Mouse (Mus musculus) forebrain, embryonic 16.5 days (tissue): ENCODE measurements at regions not wholly inside any gene's neighbourhood (a gene's known extent, or its start where the extent isn't known, plus 50 kb on each side); places are given as distances from the start of the nearest gene placed in this dataset.

Source experiments
- ATAC-seq: fragments of 200-750 bp; cut with Nextera tagmentation; 2 replicates; pipeline ENCODE4 v1.8.0; 2017; ENCODE audit warnings: mild to moderate bottlenecking, moderate library complexity
- H3K27ac ChIP-seq: fragments of 300-500 bp; sonication (generic); 2 replicates; pipeline ENCODE4 v1.5.1; 2014; ENCODE audit warnings: low read length, control low read depth
- H3K27me3 ChIP-seq: fragments of 300-500 bp; sonication (generic); replicated peaks from 2 replicates; pipeline ENCODE4 v1.6.1; 2014; ENCODE audit warnings: low read length; ENCODE audit not compliant: control insufficient read depth, insufficient read depth
- H3K36me3 ChIP-seq: fragments of 300-500 bp; sonication (generic); 2 replicates; pipeline ENCODE4 v1.6.1; 2014; ENCODE audit not compliant: control insufficient read depth, insufficient read depth
- H3K4me1 ChIP-seq: fragments of 300-500 bp; sonication (generic); replicated peaks from 2 replicates; pipeline ENCODE4 v1.6.1; 2014; ENCODE audit warnings: low read length; ENCODE audit not compliant: control insufficient read depth, insufficient read depth
- H3K4me2 ChIP-seq: fragments of 300-500 bp; sonication (generic); 2 replicates; pipeline ENCODE4 v1.6.1; 2014; ENCODE audit warnings: mild to moderate bottlenecking, low read length, control low read depth
- H3K4me3 ChIP-seq: fragments of 300-500 bp; sonication (generic); replicated peaks from 2 replicates; pipeline ENCODE4 v1.5.1; 2014; ENCODE audit warnings: mild to moderate bottlenecking, low read length, control low read depth
- H3K9ac ChIP-seq: fragments of 300-500 bp; sonication (generic); replicated peaks from 2 replicates; pipeline ENCODE4 v1.6.1; 2014; ENCODE audit warnings: low read depth, low read length, control low read depth
- H3K9me3 ChIP-seq: fragments of 300-500 bp; sonication (generic); 2 replicates; pipeline ENCODE4 v1.6.1; 2016; ENCODE audit warnings: low read length; ENCODE audit not compliant: control insufficient read depth
- WGBS: fragments of 180-500 bp; shearing (Covaris S2); extraction: QIAGEN DNeasy Blood & Tissue Kit; methylation state at CpG from one replicate; pipeline ENCODE4 v1.1.7; 2014; 5-methylcytosine and 5-hydroxymethylcytosine counted together

- 76% methylated on average over 4 of the region's 4 CpGs for WGBS
- no peak overlapping the region for H3K27ac ChIP-seq
- no peak overlapping the region for H3K4me3 ChIP-seq
- H3K27me3 ChIP-seq: no peaks in the 10 kb centered on the region
- no peaks in the 10 kb centered on the region for H3K9me3 ChIP-seq
- H3K36me3 ChIP-seq: no peaks in the 10 kb centered on the region
- ATAC-seq: no peak
- no peak overlapping the region for H3K4me2 ChIP-seq
- peaks cover 3% of the 10 kb centered on the region for H3K4me1 ChIP-seq
- no peak overlapping the region for H3K9ac ChIP-seq
Observed at GRCm38 (mm10) chr9:60962086-60962485, 167.7 kb downstream of the Uaca start.

GRCm38 (mm10) chr9:60965641-60966040, 171.3 kb downstream of the Uaca start:
- 83% methylated on average over 1 of the region's 1 CpGs for WGBS
- H3K27me3 ChIP-seq: no peaks in the 10 kb centered on the region
- no peak overlapping the region for H3K4me3 ChIP-seq
- ATAC-seq: no peak
- H3K36me3 ChIP-seq: no peaks in the 10 kb centered on the region
- no peak overlapping the region for H3K9ac ChIP-seq
- H3K4me1 ChIP-seq: peaks cover 10% of the 10 kb centered on the region
- H3K4me2 ChIP-seq: no peak overlapping the region
- no peaks in the 10 kb centered on the region for H3K9me3 ChIP-seq
- H3K27ac ChIP-seq: no peak overlapping the region

GRCm38 (mm10) chr9:60968281-60969031, 174.1 kb downstream of the Uaca start:
- Histone ChIP-seq H3K4me3 (no peak overlapping the region), H3K4me2 (no peak overlapping the region), H3K36me3 (no peaks in the 10 kb centered on the region), H3K27ac (peak overlapping the region; percentile 50), H3K27me3 (no peaks in the 10 kb centered on the region), H3K9ac (no peak overlapping the region), H3K4me1 (peaks cover 13% of the 10 kb centered on the region), H3K9me3 (no peaks in the 10 kb centered on the region)
- ATAC-seq: peak; percentile 75
- WGBS: 27% methylated on average over 4 of the region's 4 CpGs

- ATAC-seq: no peak
- H3K27me3 ChIP-seq: no peaks in the 10 kb centered on the region
- H3K4me3 ChIP-seq: no peak overlapping the region
- no peaks in the 10 kb centered on the region for H3K36me3 ChIP-seq
- no peak overlapping the region for H3K9ac ChIP-seq
- H3K4me2 ChIP-seq: no peak overlapping the region
- H3K9me3 ChIP-seq: no peaks in the 10 kb centered on the region
- H3K27ac ChIP-seq: no peak overlapping the region
- WGBS: 61% methylated on average over 9 of the region's 9 CpGs
- H3K4me1 ChIP-seq: peaks cover 13% of the 10 kb centered on the region
Observed at GRCm38 (mm10) chr9:60972201-60972910, 178.0 kb downstream of the Uaca start.

- H3K36me3 ChIP-seq: no peaks in the 10 kb centered on the region
- no peak overlapping the region for H3K4me3 ChIP-seq
- no peak overlapping the region for H3K9ac ChIP-seq
- H3K4me1 ChIP-seq: 0 out of 2 replicates have a peak, but pooled peaks cover 3% of the 10 kb centered on the region
- no peak overlapping the region for H3K4me2 ChIP-seq
- no peak for ATAC-seq
- no peaks in the 10 kb centered on the region for H3K9me3 ChIP-seq
- H3K27me3 ChIP-seq: no peaks in the 10 kb centered on the region
- H3K27ac ChIP-seq: no peak overlapping the region
- 83% methylated on average over 1 of the region's 1 CpGs for WGBS
Observed at GRCm38 (mm10) chr9:60974546-60974945, 180.2 kb downstream of the Uaca start.

- no peak overlapping the region for H3K4me2 ChIP-seq
- H3K4me1 ChIP-seq: no peaks in the 10 kb centered on the region
- H3K27ac ChIP-seq: no peak overlapping the region
- ATAC-seq: no peak
- WGBS: 59% methylated on average over 13 of the region's 13 CpGs
- no peak overlapping the region for H3K9ac ChIP-seq
- no peaks in the 10 kb centered on the region for H3K9me3 ChIP-seq
- H3K4me3 ChIP-seq: no peak overlapping the region
- H3K27me3 ChIP-seq: no peaks in the 10 kb centered on the region
- no peaks in the 10 kb centered on the region for H3K36me3 ChIP-seq
Observed at GRCm38 (mm10) chr9:60982383-60983085, 188.2 kb downstream of the Uaca start.

- Histone ChIP-seq H3K4me3 (no peak overlapping the region), H3K36me3 (no peaks in the 10 kb centered on the region), H3K27me3 (no peaks in the 10 kb centered on the region), H3K27ac (no peak overlapping the region), H3K4me2 (no peak overlapping the region), H3K9me3 (no peaks in the 10 kb centered on the region), H3K4me1 (no peaks in the 10 kb centered on the region), H3K9ac (no peak overlapping the region)
- ATAC-seq: no peak
- WGBS: 77% methylated on average over 5 of the region's 5 CpGs
Observed at GRCm38 (mm10) chr9:60983246-60983645, 188.9 kb downstream of the Uaca start.

- ATAC-seq: peak; percentile 57; the same call in 1 of the 2 replicates
- Histone ChIP-seq H3K4me3 (no peak overlapping the region), H3K9ac (no peak overlapping the region), H3K4me2 (no peak overlapping the region), H3K4me1 (0 out of 2 replicates have a peak, but pooled peaks cover 5% of the 10 kb centered on the region), H3K27ac (no peak overlapping the region), H3K27me3 (no peaks in the 10 kb centered on the region), H3K9me3 (no peaks in the 10 kb centered on the region), H3K36me3 (no peaks in the 10 kb centered on the region)
- 51% methylated on average over 4 of the region's 4 CpGs for WGBS
Observed at GRCm38 (mm10) chr9:60988113-60988512, 193.8 kb downstream of the Uaca start.

- no peak; the same call in 1 of the 2 replicates for ATAC-seq
- no peaks in the 10 kb centered on the region for H3K27me3 ChIP-seq
- H3K4me2 ChIP-seq: no peak overlapping the region
- H3K4me3 ChIP-seq: no peak overlapping the region
- H3K9me3 ChIP-seq: no peaks in the 10 kb centered on the region
- H3K4me1 ChIP-seq: 0 out of 2 replicates have a peak, but pooled peaks cover 5% of the 10 kb centered on the region
- no peak overlapping the region for H3K9ac ChIP-seq
- 35% methylated on average over 13 of the region's 13 CpGs for WGBS
- no peak overlapping the region for H3K27ac ChIP-seq
- H3K36me3 ChIP-seq: no peaks in the 10 kb centered on the region
Observed at GRCm38 (mm10) chr9:60989670-60990391, 195.5 kb downstream of the Uaca start.
